Mouse (Mus musculus) left cerebral cortex, adult 11 months (tissue): ENCODE measurements at regions not wholly inside any gene's neighbourhood (a gene's known extent, or its start where the extent isn't known, plus 50 kb on each side); places are given as distances from the start of the nearest gene placed in this dataset.

Experiments used
- DNase-seq: peaks from one replicate; pipeline ENCODE4 v3.0.0; 2022; ENCODE audit warnings: low spot score

GRCm38 (mm10) chr13:72803374-72803773 is 174.8 kb downstream of the Irx2 start:
- no peak for DNase-seq

GRCm38 (mm10) chr13:72809226-72809625 is 180.6 kb downstream of the Irx2 start:
- no peak for DNase-seq

GRCm38 (mm10) chr13:72810626-72811025 is 182.0 kb downstream of the Irx2 start:
- no peak for DNase-seq

GRCm38 (mm10) chr13:72814616-72815015 is 186.0 kb downstream of the Irx2 start:
- DNase-seq, result no peak

- DNase-seq, result no peak
These were observed 186.8 kb downstream of the Irx2 start for GRCm38 (mm10) chr13:72815236-72815932.

GRCm38 (mm10) chr13:72815933-72816553 is 187.4 kb downstream of the Irx2 start:
- DNase-seq, result no peak

GRCm38 (mm10) chr13:72816856-72817255 is 188.2 kb downstream of the Irx2 start:
- DNase-seq, result no peak

- no peak for DNase-seq
These were observed 188.9 kb downstream of the Irx2 start for GRCm38 (mm10) chr13:72817521-72817920.

GRCm38 (mm10) chr13:72817930-72818329 is 189.3 kb downstream of the Irx2 start:
- no peak for DNase-seq

- DNase-seq, result no peak
These were observed 198.0 kb downstream of the Irx2 start for GRCm38 (mm10) chr13:72826613-72827012.

GRCm38 (mm10) chr13:72829331-72829730 is 200.7 kb downstream of the Irx2 start:
- DNase-seq, result no peak

GRCm38 (mm10) chr13:72833326-72833725 is 204.7 kb downstream of the Irx2 start:
- DNase-seq, result no peak

- DNase-seq, result no peak
These were observed 208.4 kb downstream of the Irx2 start for GRCm38 (mm10) chr13:72837016-72837415.

- no peak for DNase-seq
These were observed 219.5 kb downstream of the Irx2 start for GRCm38 (mm10) chr13:72848097-72848496.

GRCm38 (mm10) chr13:72849841-72850240 is 221.2 kb downstream of the Irx2 start:
- no peak for DNase-seq

GRCm38 (mm10) chr13:72852896-72853295 is 224.3 kb downstream of the Irx2 start:
- no peak for DNase-seq

GRCm38 (mm10) chr13:72875921-72876320 is 247.3 kb downstream of the Irx2 start:
- DNase-seq, result no peak

GRCm38 (mm10) chr13:72894982-72895381 is 266.4 kb downstream of the Irx2 start:
- DNase-seq, result no peak

GRCm38 (mm10) chr13:72902576-72902975 is 274.0 kb downstream of the Irx2 start:
- DNase-seq, result no peak

GRCm38 (mm10) chr13:72918895-72919294 is 290.3 kb downstream of the Irx2 start:
- no peak for DNase-seq

- no peak for DNase-seq
These were observed 291.7 kb downstream of the Irx2 start for GRCm38 (mm10) chr13:72920368-72920767.

GRCm38 (mm10) chr13:72924560-72925135 is 296.0 kb downstream of the Irx2 start:
- no peak for DNase-seq

GRCm38 (mm10) chr13:72937246-72937645 is 308.6 kb downstream of the Irx2 start:
- no peak for DNase-seq
